Comparison of ENCODE assay signal across 11 mouse cellular contexts in the genomic region with DNA sequence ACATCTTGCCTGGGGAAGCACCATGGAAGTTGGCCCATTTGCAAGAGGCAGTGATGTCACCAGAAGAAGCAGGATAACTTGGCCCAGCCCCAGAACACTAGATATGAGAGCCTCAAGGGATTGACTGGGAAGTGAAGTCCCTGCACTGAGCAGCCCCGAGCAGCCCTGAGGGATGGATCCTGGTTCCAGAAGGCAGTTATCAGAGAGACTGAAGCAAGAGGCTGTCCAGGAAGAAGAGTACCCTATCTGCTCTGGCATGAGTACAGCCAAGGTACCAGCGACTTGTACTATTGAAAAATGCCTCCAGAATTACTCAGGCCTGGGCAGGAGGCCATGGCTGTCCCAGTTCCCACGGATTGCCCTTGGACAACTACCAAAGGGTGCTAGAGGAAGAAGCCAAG. TPM values are rescaled to one million over a fixed set of nuclear protein-coding genes. Genes with fewer than 3 reads are reported as not detected.
DNase-seq lines count a peak whose midpoint lies in the region; ATAC-seq lines count a peak whose summit lies in the region.
"Had no signal": no experiment of that assay in that cellular context is flagged by ENCODE, and none has a peak within 500 bp of the region (broad histone marks: within the 10 kb centered on the region; RNA-seq: fewer than 3 reads in every experiment).

No protein-coding gene starts in this region.

- peaks cover 11% of the 10 kb centered on the region for H3K4me1 ChIP-seq in heart, embryonic 15.5 days (replicated peaks)
- peaks cover 7% of the 10 kb centered on the region for H3K4me1 ChIP-seq in embryonic facial prominence, embryonic 10.5 days

- no peaks in the 10 kb centered on the region for H3K36me3 ChIP-seq in heart, embryonic 15.5 days
- H3K36me3 ChIP-seq in embryonic facial prominence, embryonic 10.5 days (replicated peaks) = no peaks in the 10 kb centered on the region
- H3K36me3 ChIP-seq: G1E; hindbrain, embryonic 10.5 days had no signal

- H3K9ac ChIP-seq in heart, embryonic 15.5 days = no peak overlapping the region

- ATAC-seq in heart, embryonic 15.5 days (replicated peaks; ENCODE audit: insufficient number of reproducible peaks, insufficient read depth, low FRiP score, low read depth) = peak; percentile 67
- ATAC-seq in inflammation-experienced regulatory T-cells, adult 6 months = no peak

- H3K27me3 ChIP-seq in heart, embryonic 15.5 days = no peaks in the 10 kb centered on the region
- no peaks in the 10 kb centered on the region for H3K27me3 ChIP-seq in embryonic facial prominence, embryonic 10.5 days (replicated peaks; ENCODE audit: low read depth, poor library complexity, severe bottlenecking)

- no peaks in the 10 kb centered on the region for H3K9me3 ChIP-seq in heart, embryonic 15.5 days (replicated peaks)
- no peaks in the 10 kb centered on the region for H3K9me3 ChIP-seq in embryonic facial prominence, embryonic 10.5 days
- H3K9me3 ChIP-seq: hindbrain, embryonic 10.5 days had no signal

- WGBS in heart, embryonic 15.5 days = 29% methylated on average over 3 of the region's 3 CpGs
- 80% methylated on average over 3 of the region's 3 CpGs for WGBS in embryonic facial prominence, embryonic 10.5 days

- no peak overlapping the region for H3K4me2 ChIP-seq in heart, embryonic 15.5 days
- H3K4me2 ChIP-seq: liver, embryonic 11.5 days had no signal

- H3K27ac ChIP-seq in heart, embryonic 15.5 days = peak overlapping the region; percentile 20; the same call in 1 of the 2 replicates
- H3K27ac ChIP-seq in embryonic facial prominence, embryonic 10.5 days (replicated peaks) = no peak overlapping the region
- H3K27ac ChIP-seq: hindbrain, embryonic 10.5 days had no signal

- DNase-seq in ovary, postnatal 10 days (ENCODE audit: low spot score) = peak; percentile 3
- no peak for DNase-seq in ovary, adult 18-20 months (ENCODE audit: low spot score)
- peak; percentile 6 for DNase-seq in cerebellum, adult 8-10 months
- peak; percentile 10 for DNase-seq in ovary, postnatal 36 days (ENCODE audit: low spot score)
- no peak for DNase-seq in embryonic facial prominence, embryonic 10.5 days (ENCODE audit: low spot score)
- DNase-seq: thymus, postnatal 36 days had no signal

- H3K4me3 ChIP-seq in heart, embryonic 15.5 days = no peak overlapping the region
- no peak overlapping the region for H3K4me3 ChIP-seq in embryonic facial prominence, embryonic 10.5 days
- H3K4me3 ChIP-seq: hindbrain, embryonic 10.5 days had no signal

RNA-seq across cellular contexts. Expression of gene Gria1, which starts 11.6 kb away (rescaled TPM):
- 5.4 and 5.6 TPM in 2 replicates for polyA plus RNA-seq in heart, embryonic 15.5 days (2015; fragmentation: Nextera tagmentation; extraction: Ambion mirVana)
- 1.1 and 1.3 TPM in 2 replicates for polyA plus RNA-seq in embryonic facial prominence, embryonic 10.5 days (2016; fragmentation: Nextera tagmentation; extraction: Ambion mirVana)
- not detected for polyA plus RNA-seq in inflammation-experienced regulatory T-cells, adult 6 months (2017; shearing (Covaris generic))
- polyA plus RNA-seq: G1E had no signal

Comparison
In these comparisons a context has a peak if more than half of its experiments do, and no peak if none do; other contexts are left out.
1. DNase-seq: peak in ovary, postnatal 10 days (single experiment), cerebellum, adult 8-10 months (single experiment) and ovary, postnatal 36 days (single experiment); none in ovary, adult 18-20 months (single experiment) and embryonic facial prominence, embryonic 10.5 days (single experiment).